ENCODE assay signal across 9 mouse cellular contexts in genomic region chr6:120483211-120483626, GRCm38 (mm10). TPM values are rescaled to one million over a fixed set of nuclear protein-coding genes. Genes with fewer than 3 reads are reported as not detected.
DNase-seq lines count a peak whose midpoint lies in the region; ATAC-seq lines count a peak whose summit lies in the region.
"Had no signal": no experiment of that assay in that cellular context is flagged by ENCODE, and none has a peak within 500 bp of the region (broad histone marks: within the 10 kb centered on the region; RNA-seq: fewer than 3 reads in every experiment).

No protein-coding gene starts in this region.

- 0 out of 2 replicates have a peak overlapping the region, but pooled peaks have one; percentile 10 for H3K4me3 ChIP-seq in lung, embryonic 16.5 days (ENCODE audit: low read length)
- H3K4me3 ChIP-seq: limb, embryonic 15.5 days had no signal

- 23% methylated on average over 8 of the region's 8 CpGs for WGBS in lung, embryonic 16.5 days

- DNase-seq in cerebellum, adult 18-20 months, result peak; percentile 26 to 40
- no peak for DNase-seq in cerebellum, postnatal 4 days (ENCODE audit: low spot score in 2 of 2)
- DNase-seq in ovary, postnatal 36 days (ENCODE audit: low spot score), result peak; percentile 32
- DNase-seq in ovary, postnatal 10 days (ENCODE audit: low spot score), result no peak
- DNase-seq in gonadal fat pad, adult 2 months (ENCODE audit: low read depth), result peak; percentile 16
- peak; percentile 63 for DNase-seq in kidney, postnatal 14 days
- peak; percentile 33 to 59 for DNase-seq in spleen, postnatal 14 days (ENCODE audit: low spot score in 2 of 2)

- no peak overlapping the region for H3K9ac ChIP-seq in lung, embryonic 16.5 days (ENCODE audit: low read length)
- H3K9ac ChIP-seq: limb, embryonic 15.5 days had no signal

- no peaks in the 10 kb centered on the region for H3K9me3 ChIP-seq in lung, embryonic 16.5 days (ENCODE audit: control insufficient read depth, low read length)
- H3K9me3 ChIP-seq: limb, embryonic 15.5 days had no signal

- no peaks in the 10 kb centered on the region; the same call in 1 of the 2 replicates for H3K36me3 ChIP-seq in lung, embryonic 16.5 days (ENCODE audit: control insufficient read depth, insufficient read depth, low read length)

- ATAC-seq in lung, embryonic 16.5 days (ENCODE audit: low read depth), result peak; percentile 61

- H3K4me1 ChIP-seq in lung, embryonic 16.5 days (replicated peaks; ENCODE audit: control insufficient read depth, insufficient read depth, low read length), result peaks cover 6% of the 10 kb centered on the region; the same call in 1 of the 2 replicates
- H3K4me1 ChIP-seq: limb, embryonic 15.5 days had no signal

- no peak overlapping the region for H3K27ac ChIP-seq in lung, embryonic 16.5 days (ENCODE audit: low read length)
- H3K27ac ChIP-seq: limb, embryonic 15.5 days had no signal

- peak overlapping the region; percentile 42 for H3K4me2 ChIP-seq in lung, embryonic 16.5 days (ENCODE audit: low read depth, low read length)
- H3K4me2 ChIP-seq: limb, embryonic 15.5 days had no signal

- no peaks in the 10 kb centered on the region for H3K27me3 ChIP-seq in lung, embryonic 16.5 days (ENCODE audit: control insufficient read depth, insufficient read depth, low read depth, low read length)

RNA-seq across cellular contexts. Expression of gene Tmem121b, which starts 10.4 kb away (rescaled TPM):
- polyA plus RNA-seq in gonadal fat pad, adult 2 months (2012; rRNA removed), result 0.04 and 0.05 TPM in 2 replicates
- polyA plus RNA-seq in lung, embryonic 16.5 days (2015; fragmentation: Nextera tagmentation; extraction: Ambion mirVana), result 0.10 and 0.14 TPM in 2 replicates
- polyA plus RNA-seq: limb, embryonic 15.5 days had no signal

RNA-seq across cellular contexts. Expression of gene Il17ra, which starts 20.2 kb away (rescaled TPM):
- polyA plus RNA-seq in gonadal fat pad, adult 2 months (2012; rRNA removed), result 13.9 and 14.6 TPM in 2 replicates
- 8.6 and 8.9 TPM in 2 replicates for polyA plus RNA-seq in lung, embryonic 16.5 days (2015; fragmentation: Nextera tagmentation; extraction: Ambion mirVana)

RNA-seq across cellular contexts. Expression of gene Hdhd5, which starts 47.9 kb away (rescaled TPM):
- 20.9 and 26.6 TPM in 2 replicates for polyA plus RNA-seq in gonadal fat pad, adult 2 months (2012; rRNA removed)
- 16.4 and 16.7 TPM in 2 replicates for polyA plus RNA-seq in lung, embryonic 16.5 days (2015; fragmentation: Nextera tagmentation; extraction: Ambion mirVana)

Comparison
In these comparisons a context has a peak if more than half of its experiments do, and no peak if none do; other contexts are left out.
1. DNase-seq: peak in cerebellum, adult 18-20 months (2 of 2), ovary, postnatal 36 days (single experiment), gonadal fat pad, adult 2 months (single experiment), kidney, postnatal 14 days (single experiment) and spleen, postnatal 14 days (2 of 2); none in cerebellum, postnatal 4 days (0 of 2) and ovary, postnatal 10 days (single experiment).